ENCODE assay signal across 8 mouse cellular contexts in genomic region chr8:85014431-85014830, GRCm38 (mm10). TPM values are rescaled to one million over a fixed set of nuclear protein-coding genes. Genes with fewer than 3 reads are reported as not detected.
A peak's percentile ranks its signal among the peaks of the same experiment; 100 is the strongest.
DNase-seq lines count a peak whose midpoint lies in the region; ATAC-seq and TF ChIP-seq lines count a peak whose summit lies in the region.
"Had no signal": no experiment of that assay in that cellular context is flagged by ENCODE, and none has a peak within 500 bp of the region (broad histone marks: within the 10 kb centered on the region; RNA-seq: fewer than 3 reads in every experiment).

Best2 (minus strand) TSS chr8:85014531.

- no peak for DNase-seq in lung, postnatal 36 days
- no peak for DNase-seq in forebrain, embryonic 14.5 days (ENCODE audit: low spot score)
- no peak for DNase-seq in limb, embryonic 14.5 days (ENCODE audit: low spot score)
- DNase-seq in gastrocnemius, adult 8-10 months (ENCODE audit: low spot score in 2 of 2) = no peak
- no peak for DNase-seq in gastrocnemius, adult 18-20 months (ENCODE audit: low spot score)

- H3K4me1 ChIP-seq in lung, embryonic 16.5 days (replicated peaks; ENCODE audit: control insufficient read depth, insufficient read depth, low read length) = no peaks in the 10 kb centered on the region
- H3K4me1 ChIP-seq in forebrain, embryonic 14.5 days (ENCODE audit: control insufficient read depth, insufficient read depth, low read length) = no peaks in the 10 kb centered on the region
- H3K4me1 ChIP-seq in limb, embryonic 14.5 days (ENCODE audit: control insufficient read depth, insufficient read depth, low read length) = no peaks in the 10 kb centered on the region
- H3K4me1 ChIP-seq in stomach, embryonic 14.5 days (ENCODE audit: control insufficient read depth, insufficient read depth, low read length) = peaks cover 4% of the 10 kb centered on the region; the same call in 1 of the 2 replicates

- H3K4me3 ChIP-seq in lung, embryonic 16.5 days (ENCODE audit: low read length) = peak within 1 kb of the TSS; percentile 32
- H3K4me3 ChIP-seq in forebrain, embryonic 14.5 days (ENCODE audit: low read depth, low read length) = peak within 1 kb of the TSS; percentile 27
- peak within 1 kb of the TSS; percentile 24 for H3K4me3 ChIP-seq in limb, embryonic 14.5 days (replicated peaks; ENCODE audit: low read length)
- H3K4me3 ChIP-seq in stomach, embryonic 14.5 days (ENCODE audit: low read depth, low read length) = peak within 1 kb of the TSS; percentile 12; the same call in 1 of the 2 replicates

- 58% methylated on average over 2 of the region's 2 CpGs for WGBS in lung, embryonic 16.5 days
- 81% methylated on average over 2 of the region's 2 CpGs for WGBS in forebrain, embryonic 14.5 days
- 56% methylated on average over 2 of the region's 2 CpGs for WGBS in limb, embryonic 14.5 days
- WGBS in stomach, embryonic 14.5 days = 46% methylated on average over 2 of the region's 2 CpGs

- H3K9ac ChIP-seq in lung, embryonic 16.5 days (ENCODE audit: low read length) = peak within 1 kb of the TSS; percentile 13; the same call in 1 of the 2 replicates
- H3K9ac ChIP-seq in forebrain, embryonic 14.5 days (ENCODE audit: low read length) = peak within 1 kb of the TSS; percentile 60; the same call in 1 of the 2 replicates
- no peak within 1 kb of the TSS for H3K9ac ChIP-seq in limb, embryonic 14.5 days (ENCODE audit: low read depth, low read length, severe bottlenecking)
- H3K9ac ChIP-seq in stomach, embryonic 14.5 days (replicated peaks; ENCODE audit: low read depth, low read length) = no peak within 1 kb of the TSS; the same call in 1 of the 2 replicates

- no peak for ATAC-seq in lung, embryonic 16.5 days (ENCODE audit: low read depth)
- ATAC-seq in forebrain, embryonic 14.5 days = no peak
- no peak for ATAC-seq in limb, embryonic 14.5 days (ENCODE audit: low FRiP score, low read depth)
- ATAC-seq in stomach, embryonic 14.5 days (ENCODE audit: insufficient number of reproducible peaks, insufficient read depth, low FRiP score, low read depth) = no peak

- no peak for TF ChIP-seq POLR2A in limb, embryonic 14.5 days (IDR thresholded peaks at IDR 0.05; ENCODE audit: borderline replicate concordance, extremely low read depth, insufficient read depth, insufficient read length)

- peak within 1 kb of the TSS; percentile 57 for H3K4me2 ChIP-seq in lung, embryonic 16.5 days (ENCODE audit: low read depth, low read length)
- peak within 1 kb of the TSS; percentile 61 for H3K4me2 ChIP-seq in forebrain, embryonic 14.5 days (ENCODE audit: low read length)
- H3K4me2 ChIP-seq in limb, embryonic 14.5 days (replicated peaks; ENCODE audit: low read depth, low read length, severe bottlenecking) = peak within 1 kb of the TSS; percentile 44
- peak within 1 kb of the TSS; percentile 47 for H3K4me2 ChIP-seq in stomach, embryonic 14.5 days (replicated peaks; ENCODE audit: low read depth, low read length)

- H3K9me3 ChIP-seq in lung, embryonic 16.5 days (ENCODE audit: control insufficient read depth, low read length) = no peaks in the 10 kb centered on the region
- H3K9me3 ChIP-seq in forebrain, embryonic 14.5 days (replicated peaks; ENCODE audit: control insufficient read depth, low read length) = no peaks in the 10 kb centered on the region
- H3K9me3 ChIP-seq in limb, embryonic 14.5 days (ENCODE audit: control insufficient read depth, low read length) = no peaks in the 10 kb centered on the region
- no peaks in the 10 kb centered on the region for H3K9me3 ChIP-seq in stomach, embryonic 14.5 days (ENCODE audit: control insufficient read depth, low read depth, low read length)

- H3K27me3 ChIP-seq in lung, embryonic 16.5 days (ENCODE audit: control insufficient read depth, insufficient read depth, low read depth, low read length) = peaks cover 27% of the 10 kb centered on the region
- peaks cover 17% of the 10 kb centered on the region for H3K27me3 ChIP-seq in forebrain, embryonic 14.5 days (replicated peaks; ENCODE audit: control insufficient read depth, insufficient read depth, low read length)
- H3K27me3 ChIP-seq in limb, embryonic 14.5 days (ENCODE audit: control insufficient read depth, insufficient read depth, low read length) = peaks cover 34% of the 10 kb centered on the region
- peaks cover 15% of the 10 kb centered on the region for H3K27me3 ChIP-seq in stomach, embryonic 14.5 days (ENCODE audit: control insufficient read depth, insufficient read depth, low read length)

- H3K36me3 ChIP-seq in lung, embryonic 16.5 days (ENCODE audit: control insufficient read depth, insufficient read depth, low read length) = peaks cover 16% of the 10 kb centered on the region
- H3K36me3 ChIP-seq in forebrain, embryonic 14.5 days (ENCODE audit: control insufficient read depth, insufficient read depth, low read length) = peaks cover 22% of the 10 kb centered on the region
- H3K36me3 ChIP-seq in limb, embryonic 14.5 days (ENCODE audit: control insufficient read depth, insufficient read depth, low read length) = peaks cover 19% of the 10 kb centered on the region
- H3K36me3 ChIP-seq in stomach, embryonic 14.5 days (ENCODE audit: control insufficient read depth, insufficient read depth, low read length) = peaks cover 14% of the 10 kb centered on the region

- no peak within 1 kb of the TSS for H3K27ac ChIP-seq in lung, embryonic 16.5 days (ENCODE audit: low read length)
- H3K27ac ChIP-seq in forebrain, embryonic 14.5 days (ENCODE audit: low read depth, low read length) = no peak within 1 kb of the TSS
- H3K27ac ChIP-seq in limb, embryonic 14.5 days (replicated peaks; ENCODE audit: low read depth, low read length) = no peak within 1 kb of the TSS
- H3K27ac ChIP-seq in stomach, embryonic 14.5 days (ENCODE audit: low read length) = no peak within 1 kb of the TSS

RNA-seq across cellular contexts. Expression of gene Best2, which starts in this region (rescaled TPM):
- polyA plus RNA-seq in lung, embryonic 16.5 days (2015; fragmentation: Nextera tagmentation; extraction: Ambion mirVana) = not detected in 2 replicates
- polyA plus RNA-seq in forebrain, embryonic 14.5 days (2014; fragmentation: Nextera tagmentation; extraction: Ambion mirVana) = not detected in 2 replicates
- polyA plus RNA-seq in limb, embryonic 14.5 days (2012; rRNA removed) = 0.08 and 0.15 TPM in 2 replicates
- polyA plus RNA-seq in limb, embryonic 14.5 days (2014; fragmentation: Nextera tagmentation; extraction: Ambion mirVana) = not detected in 2 replicates
- polyA plus RNA-seq in stomach, embryonic 14.5 days (2014; fragmentation: Nextera tagmentation; extraction: Ambion mirVana) = 0.29 and 0.38 TPM in 2 replicates
- total RNA-seq in gastrocnemius, adult 8-10 months (2022) = not detected
- total RNA-seq in gastrocnemius, adult 18-20 months (2021) = not detected
- total RNA-seq: left cerebral cortex, postnatal 36 days had no signal

Comparison
In these comparisons a context has a peak if more than half of its experiments do, and no peak if none do; other contexts are left out.
1. H3K9ac ChIP-seq: peak in lung, embryonic 16.5 days (single experiment) and forebrain, embryonic 14.5 days (single experiment); none in limb, embryonic 14.5 days (single experiment) and stomach, embryonic 14.5 days (single experiment).
2. Peak in every context shown above with its lines, with median percentiles within 50 percentile points of each other: H3K4me2 ChIP-seq and H3K4me3 ChIP-seq.